Mouse (Mus musculus) hindbrain, postnatal 0 days (tissue): ENCODE results near the gene Galntl6. TPM values are rescaled to one million over a fixed set of nuclear protein-coding genes. Genes with fewer than 3 reads are reported as not detected.
"Not testable (repeated sequence)": the region's sequence is repeated elsewhere in the genome, so short reads cannot be mapped to it uniquely, and the experiment has no call there.

ENCODE experiments used
- ATAC-seq: fragments of 200-750 bp; cut with Nextera tagmentation; 2 replicates; pipeline ENCODE4 v1.8.0; 2017; ENCODE audit warnings: mild to moderate bottlenecking, moderate TSS enrichment, moderate library complexity
- DNase-seq: peaks from one replicate; pipeline ENCODE4 v3.0.0-alpha.2; 2015; ENCODE audit warnings: low spot score
- H3K27ac ChIP-seq: fragments of 300-500 bp; sonication (generic); 2 replicates; pipeline ENCODE4 v1.5.1; 2014; ENCODE audit warnings: mild to moderate bottlenecking
- H3K27me3 ChIP-seq: fragments of 300-500 bp; sonication (generic); 2 replicates; pipeline ENCODE4 v1.6.1; 2014; ENCODE audit warnings: low read length, mixed read lengths; ENCODE audit not compliant: insufficient read depth
- H3K36me3 ChIP-seq: fragments of 300-500 bp; sonication (generic); 2 replicates; pipeline ENCODE4 v1.6.1; 2014; ENCODE audit warnings: low read length, mixed read lengths; ENCODE audit not compliant: insufficient read depth
- H3K4me1 ChIP-seq: fragments of 300-500 bp; sonication (generic); 2 replicates; pipeline ENCODE4 v1.6.1; 2014; ENCODE audit warnings: antibody characterized with exemption, low read length, mixed read lengths; ENCODE audit not compliant: insufficient read depth
- H3K4me2 ChIP-seq: fragments of 300-500 bp; sonication (generic); 2 replicates; pipeline ENCODE4 v1.6.1; 2014; ENCODE audit warnings: low read depth, mild to moderate bottlenecking, low read length, moderate library complexity, mixed read lengths
- H3K4me3 ChIP-seq: fragments of 300-500 bp; sonication (generic); 2 replicates; pipeline ENCODE4 v1.5.1; 2014; ENCODE audit warnings: low read length
- H3K9ac ChIP-seq: fragments of 300-500 bp; sonication (generic); replicated peaks from 2 replicates; pipeline ENCODE4 v1.6.1; 2014; ENCODE audit warnings: mild to moderate bottlenecking, low read length, moderate library complexity, mixed read lengths
- H3K9me3 ChIP-seq: fragments of 300-500 bp; sonication (generic); 2 replicates; pipeline ENCODE4 v1.6.1; 2016; ENCODE audit warnings: low read length, mixed read lengths
- CTCF ChIP-seq: IDR thresholded peaks from 2 replicates; pipeline ENCODE4 v1.5.1; 2016; ENCODE audit warnings: antibody characterized with exemption, control low read depth, low read depth
- WGBS: fragments of 180-500 bp; shearing (Covaris S2); extraction: QIAGEN DNeasy Blood & Tissue Kit; methylation state at CpG from one replicate; pipeline ENCODE4 v1.1.7; 2014; 5-methylcytosine and 5-hydroxymethylcytosine counted together
- polyA plus RNA-seq: library from polyadenylated mRNA; unstranded; fragments of >200 nt; fragmentation: Nextera tagmentation; extraction: Ambion mirVana; gene quantifications from 2 replicates; pipeline ENCODE4 v1.2.1, GENCODE M21; 2015
- total RNA-seq: library from RNA; depleted of rRNA; stranded (reverse); fragments of >200 nt; gene quantifications from 2 replicates; pipeline ENCODE4 v1.2.3, GENCODE M21; 2014

The Galntl6 gene
- total and polyA plus RNA-seq, 2 experiments from 2014 or later, result 16.5 to 26.5 TPM

- DNase-seq, result peak; percentile 73
- no peaks in the 10 kb centered on the region for H3K27me3 ChIP-seq
- TF ChIP-seq CTCF, result peak; percentile 85
Observed at GRCm38 (mm10) chr8:58566115-58566514, 346.3 kb downstream of the Galntl6 start.

GRCm38 (mm10) chr8:58535781-58536180, 376.7 kb downstream of the Galntl6 start:
- peak; percentile 69 for ATAC-seq

More at GRCm38 (mm10) chr8:58566115-58566514, 346.3 kb downstream of the Galntl6 start:
- Histone ChIP-seq H3K9ac (no peak overlapping the region), H3K4me2 (no peak overlapping the region), H3K4me1 (no peaks in the 10 kb centered on the region), H3K9me3 (no peaks in the 10 kb centered on the region), H3K36me3 (no peaks in the 10 kb centered on the region), H3K4me3 (no peak overlapping the region), H3K27ac (no peak overlapping the region)
- ATAC-seq, result no peak
- WGBS, result 58% methylated on average over 2 of the region's 2 CpGs

GRCm38 (mm10) chr8:58534631-58535030, 377.8 kb downstream of the Galntl6 start:
- ATAC-seq, result no peak
- no peaks in the 10 kb centered on the region for H3K9me3 ChIP-seq
- no peaks in the 10 kb centered on the region for H3K27me3 ChIP-seq
- H3K4me2 ChIP-seq, result no peak overlapping the region
- no peak for TF ChIP-seq CTCF
- H3K9ac ChIP-seq, result no peak overlapping the region
- no peaks in the 10 kb centered on the region for H3K4me1 ChIP-seq
- no peak overlapping the region for H3K27ac ChIP-seq
- H3K36me3 ChIP-seq, result no peaks in the 10 kb centered on the region
- no peak overlapping the region for H3K4me3 ChIP-seq
- DNase-seq, result no peak

More at GRCm38 (mm10) chr8:58535781-58536180, 376.7 kb downstream of the Galntl6 start:
- no peaks in the 10 kb centered on the region for H3K27me3 ChIP-seq
- peak; percentile 46 for DNase-seq
- no peaks in the 10 kb centered on the region for H3K36me3 ChIP-seq
- no peak overlapping the region for H3K4me2 ChIP-seq
- H3K4me1 ChIP-seq, result no peaks in the 10 kb centered on the region
- no peak for TF ChIP-seq CTCF
- no peak overlapping the region for H3K27ac ChIP-seq
- no peak overlapping the region for H3K9ac ChIP-seq
- 75% methylated on average over 2 of the region's 2 CpGs for WGBS
- no peak overlapping the region for H3K4me3 ChIP-seq
- H3K9me3 ChIP-seq, result no peaks in the 10 kb centered on the region

- no peak overlapping the region for H3K4me2 ChIP-seq
- H3K36me3 ChIP-seq, result no peaks in the 10 kb centered on the region
- no peak overlapping the region for H3K4me3 ChIP-seq
- 39% methylated on average over 1 of the region's 1 CpGs for WGBS
- ATAC-seq, result no peak
- no peaks in the 10 kb centered on the region for H3K4me1 ChIP-seq
- DNase-seq, result no peak
- no peak overlapping the region for H3K9ac ChIP-seq
- no peaks in the 10 kb centered on the region for H3K27me3 ChIP-seq
- TF ChIP-seq CTCF, result no peak
- H3K27ac ChIP-seq, result no peak overlapping the region
- no peaks in the 10 kb centered on the region for H3K9me3 ChIP-seq
Observed at GRCm38 (mm10) chr8:58523443-58523842, 389.0 kb downstream of the Galntl6 start.

GRCm38 (mm10) chr8:58521932-58522331, 390.5 kb downstream of the Galntl6 start:
- H3K4me2 ChIP-seq, result no peak overlapping the region
- ATAC-seq (no peak), DNase-seq (no peak)
- TF ChIP-seq CTCF, result no peak
- H3K9ac ChIP-seq, result no peak overlapping the region
- no peaks in the 10 kb centered on the region for H3K9me3 ChIP-seq
- H3K4me3 ChIP-seq, result no peak overlapping the region
- no peaks in the 10 kb centered on the region for H3K4me1 ChIP-seq
- no peak overlapping the region for H3K27ac ChIP-seq
- H3K36me3 ChIP-seq, result no peaks in the 10 kb centered on the region
- no peaks in the 10 kb centered on the region for H3K27me3 ChIP-seq

GRCm38 (mm10) chr8:58510516-58510915, 401.9 kb downstream of the Galntl6 start:
- ATAC-seq (no peak), DNase-seq (no peak)
- H3K4me3 ChIP-seq, result no peak overlapping the region
- no peaks in the 10 kb centered on the region for H3K27me3 ChIP-seq
- no peaks in the 10 kb centered on the region for H3K4me1 ChIP-seq
- H3K4me2 ChIP-seq, result no peak overlapping the region
- H3K9me3 ChIP-seq, result no peaks in the 10 kb centered on the region
- no peak overlapping the region for H3K9ac ChIP-seq
- H3K27ac ChIP-seq, result no peak overlapping the region
- TF ChIP-seq CTCF, result no peak
- no peaks in the 10 kb centered on the region for H3K36me3 ChIP-seq

- Histone ChIP-seq H3K4me1 (no peaks in the 10 kb centered on the region), H3K27me3 (no peaks in the 10 kb centered on the region), H3K4me2 (no peak overlapping the region), H3K9ac (no peak overlapping the region), H3K27ac (no peak overlapping the region), H3K4me3 (no peak overlapping the region), H3K36me3 (no peaks in the 10 kb centered on the region), H3K9me3 (no peaks in the 10 kb centered on the region)
- WGBS, result 45% methylated on average over 1 of the region's 1 CpGs
- no peak for TF ChIP-seq CTCF
- no peak for ATAC-seq
- no peak for DNase-seq
Observed at GRCm38 (mm10) chr8:58509051-58509450, 403.4 kb downstream of the Galntl6 start.

GRCm38 (mm10) chr8:58487099-58487498, 425.3 kb downstream of the Galntl6 start:
- no peaks in the 10 kb centered on the region for H3K9me3 ChIP-seq
- H3K27ac ChIP-seq, result no peak overlapping the region
- H3K4me2 ChIP-seq, result no peak overlapping the region
- H3K36me3 ChIP-seq, result no peaks in the 10 kb centered on the region
- DNase-seq, result no peak
- WGBS, result 67% methylated on average over 4 of the region's 4 CpGs
- TF ChIP-seq CTCF, result no peak
- H3K4me3 ChIP-seq, result no peak overlapping the region
- H3K4me1 ChIP-seq, result no peaks in the 10 kb centered on the region
- H3K27me3 ChIP-seq, result no peaks in the 10 kb centered on the region
- no peak overlapping the region for H3K9ac ChIP-seq
- no peak for ATAC-seq

GRCm38 (mm10) chr8:58463342-58463741, 449.1 kb downstream of the Galntl6 start:
- 90% methylated on average over 2 of the region's 2 CpGs for WGBS
- not testable (repeated sequence) for H3K4me2 ChIP-seq, ATAC-seq

More at GRCm38 (mm10) chr8:58463342-58463741, 449.1 kb downstream of the Galntl6 start:
- H3K4me3 ChIP-seq, H3K9ac ChIP-seq, H3K4me1 ChIP-seq, DNase-seq, H3K36me3 ChIP-seq, H3K27ac ChIP-seq, H3K27me3 ChIP-seq, H3K9me3 ChIP-seq: not testable (repeated sequence)
